Mouse (Mus musculus): ENCODE data around the gene Lamb3. TPM values are rescaled to one million over a fixed set of nuclear protein-coding genes. Genes with fewer than 3 reads are reported as not detected.
"Not testable (repeated sequence)": the region's sequence is repeated elsewhere in the genome, so short reads cannot be mapped to it uniquely, and the experiment has no call there.

The Lamb3 gene
- total RNA-seq, 2 experiments from 2014 or later, result 0.56 to 2.8 TPM

DNA sequence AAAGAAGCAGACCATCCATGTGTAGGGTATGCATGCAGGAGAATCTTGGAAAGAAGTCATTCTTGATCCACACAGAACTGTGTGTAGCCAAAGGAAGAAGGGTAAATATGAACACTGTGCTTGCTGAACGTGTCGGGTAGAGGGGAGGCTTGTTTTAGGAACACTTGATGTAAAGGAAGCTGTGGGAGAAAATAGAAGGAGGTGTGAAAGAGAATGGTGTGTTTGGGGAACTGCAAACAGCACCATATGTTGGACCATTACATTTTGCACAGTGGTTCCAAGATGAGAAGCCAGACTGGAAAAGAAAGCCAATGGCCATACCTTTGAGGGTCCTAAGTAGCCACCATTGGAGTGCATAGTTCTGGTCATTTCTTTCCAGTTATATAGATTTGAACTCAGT is 42.5 kb downstream of the Lamb3 start:
- DNase-seq, result no peak

DNA sequence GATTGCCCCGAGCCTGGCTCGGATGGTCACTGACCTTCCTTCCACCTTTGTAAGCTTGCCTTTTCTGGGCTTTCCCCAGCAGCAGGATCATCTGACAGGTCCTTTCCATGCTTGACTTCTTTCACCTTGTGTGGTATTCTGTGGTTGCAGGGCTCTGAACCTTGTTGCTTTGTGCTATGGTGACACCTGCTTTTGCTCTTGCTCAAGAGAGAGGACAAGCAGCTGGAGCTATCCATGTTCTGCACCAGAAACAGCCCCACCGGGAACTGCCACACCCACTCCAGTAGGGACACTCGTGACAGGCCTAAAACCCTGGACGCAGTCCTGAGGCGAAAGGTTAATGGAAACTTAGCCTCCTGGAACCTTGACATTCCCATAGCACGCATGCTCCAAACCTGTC is 43.9 kb downstream of the Lamb3 start:
- DNase-seq, result no peak

DNA sequence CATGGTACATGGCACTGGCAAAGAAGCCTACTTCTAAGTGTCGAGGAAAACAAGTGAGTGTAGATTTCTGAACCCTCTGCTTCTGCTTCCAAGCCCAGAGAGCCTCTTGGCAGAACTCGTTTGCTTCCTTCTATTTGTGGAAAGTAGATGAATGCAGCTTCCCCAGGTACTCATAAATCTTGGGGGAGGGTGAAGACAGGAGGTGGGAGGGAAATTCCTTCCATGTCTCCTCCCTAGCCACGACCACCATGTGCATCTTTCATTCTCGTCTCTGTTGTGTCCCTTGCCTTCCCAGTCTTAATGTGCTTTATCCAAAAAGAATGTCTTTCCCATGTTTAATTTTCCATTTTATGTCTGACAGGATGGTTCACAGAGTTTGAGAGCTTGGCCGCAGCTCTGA is 45.1 kb downstream of the Lamb3 start:
- no peak for DNase-seq

DNA sequence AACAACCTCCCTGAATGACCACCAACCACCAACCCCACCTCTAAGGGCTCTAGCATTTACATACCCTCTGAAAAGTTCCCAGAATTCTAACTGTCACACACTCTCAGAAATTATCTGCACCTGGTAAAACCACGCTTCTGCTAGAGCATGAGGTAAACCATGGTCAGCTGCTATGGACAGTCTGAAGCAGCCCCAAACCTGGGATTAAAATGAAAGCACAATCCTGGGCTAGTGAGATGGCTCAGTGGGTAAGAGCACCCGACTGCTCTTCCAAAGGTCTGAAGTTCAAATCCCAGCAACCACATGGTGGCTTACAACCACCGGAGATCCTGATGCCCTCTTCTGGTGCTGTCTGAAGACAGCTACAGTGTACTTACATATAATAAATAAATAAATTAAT is 46.4 kb downstream of the Lamb3 start:
- DNase-seq, result not testable (repeated sequence)

DNA sequence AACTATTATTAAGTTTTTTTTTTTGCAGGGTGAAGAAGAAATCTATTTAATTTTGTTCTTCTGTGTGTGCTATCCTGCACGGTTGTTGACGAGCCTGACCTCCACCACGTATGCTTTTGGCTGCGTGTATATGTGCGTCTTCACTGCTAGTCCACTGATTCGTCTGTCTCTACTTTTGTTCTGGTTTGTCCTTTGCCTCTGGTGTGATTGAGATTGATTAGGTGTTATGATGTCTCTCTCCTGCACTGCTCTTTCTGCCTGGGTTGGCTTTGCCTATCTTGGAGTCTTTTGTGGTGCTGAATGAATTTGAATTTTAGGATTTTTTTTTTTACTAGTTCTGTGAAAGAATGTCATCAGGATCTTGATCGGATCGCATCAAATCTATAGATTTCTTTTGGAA is 47.5 kb downstream of the Lamb3 start:
- DNase-seq, result no peak

DNA sequence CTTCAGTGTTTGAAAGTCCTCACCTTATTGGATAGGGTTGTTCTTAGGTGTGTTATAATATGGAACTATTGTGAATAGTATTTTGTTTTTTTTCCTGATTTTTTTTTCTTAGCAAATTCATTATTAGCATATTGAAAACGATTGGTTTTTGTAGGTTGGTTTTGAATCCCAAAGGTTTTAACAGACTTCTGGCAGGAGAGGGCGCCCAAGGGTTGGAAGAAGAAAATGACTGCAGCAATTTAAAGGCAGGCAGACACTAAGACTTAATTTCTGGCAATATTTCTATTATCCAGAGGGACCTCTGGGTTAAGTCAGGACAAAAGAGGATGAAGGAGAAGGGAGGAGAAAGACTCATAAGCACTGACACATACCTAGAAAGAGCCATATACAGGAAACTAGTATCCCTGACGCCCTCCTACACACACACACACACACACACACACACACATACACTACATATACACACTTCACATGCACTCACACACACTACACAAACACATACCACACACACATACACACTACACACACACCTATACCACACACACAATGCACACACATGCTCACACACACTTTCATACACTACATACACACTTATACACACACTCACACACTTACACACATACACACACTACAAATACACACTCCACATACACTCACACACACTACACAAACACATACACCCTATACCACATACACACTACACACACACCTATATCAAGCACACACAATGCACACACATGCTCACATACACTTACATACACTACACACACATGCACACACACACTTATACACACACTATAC is 48.2 kb downstream of the Lamb3 start:
- DNase-seq, result peak; percentile 71 to 82

DNA sequence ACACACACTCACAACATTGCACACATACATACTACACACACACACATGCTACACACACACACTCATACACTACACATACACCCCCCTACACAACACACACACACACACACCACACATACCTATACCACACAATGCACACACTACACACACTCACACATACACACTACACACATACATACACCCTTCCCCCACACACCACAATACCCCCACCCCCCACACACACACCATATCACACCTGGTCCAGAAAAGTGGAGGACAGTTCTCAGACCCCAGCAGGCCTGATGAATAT is 48.7 kb downstream of the Lamb3 start:
- DNase-seq, result no peak

DNA sequence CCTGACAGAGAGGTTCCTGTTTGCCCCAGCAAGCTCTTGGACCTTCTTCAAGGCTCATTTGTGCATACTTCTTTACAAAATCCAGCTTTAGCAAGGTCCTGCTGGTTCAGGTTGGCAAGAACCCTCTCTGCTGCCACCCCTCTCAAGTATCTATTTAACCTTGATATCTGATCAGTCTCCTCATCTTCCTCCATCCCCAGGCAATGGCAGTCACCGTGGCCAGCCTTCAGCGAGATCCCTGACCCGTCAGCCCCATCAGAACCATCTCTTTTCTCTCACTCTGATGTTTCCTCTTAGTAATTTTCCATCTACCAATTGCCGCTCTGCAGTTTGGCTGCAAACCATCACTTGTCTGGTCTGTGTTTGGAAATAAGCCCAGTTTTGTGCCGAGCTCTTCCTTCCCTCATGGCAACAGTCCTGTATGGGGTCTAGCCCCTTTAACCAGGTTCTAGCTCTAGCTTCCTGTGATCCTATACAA is 49.2 kb downstream of the Lamb3 start:
- DNase-seq, result peak; percentile 17 to 45

DNA sequence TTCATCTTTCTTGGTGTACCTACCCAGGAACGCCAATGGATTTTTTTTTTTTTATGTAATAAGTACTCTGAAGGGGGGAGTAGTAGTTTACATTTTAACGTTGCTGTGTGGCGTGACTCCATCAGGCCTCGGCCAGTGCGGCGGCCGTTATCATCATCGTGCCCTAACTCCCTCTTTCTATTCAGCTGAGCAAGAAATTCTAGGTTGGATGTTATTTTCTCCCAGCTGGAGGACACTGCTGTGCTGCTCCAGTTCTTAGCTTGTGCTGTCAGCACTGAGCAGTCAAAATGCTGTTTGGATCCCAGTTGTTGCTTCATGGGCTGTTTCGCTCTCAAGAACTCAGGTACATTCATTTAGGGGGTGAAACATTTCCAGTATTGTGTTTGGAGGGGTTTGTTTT is 52.1 kb downstream of the Lamb3 start:
- DNase-seq, result no peak

DNA sequence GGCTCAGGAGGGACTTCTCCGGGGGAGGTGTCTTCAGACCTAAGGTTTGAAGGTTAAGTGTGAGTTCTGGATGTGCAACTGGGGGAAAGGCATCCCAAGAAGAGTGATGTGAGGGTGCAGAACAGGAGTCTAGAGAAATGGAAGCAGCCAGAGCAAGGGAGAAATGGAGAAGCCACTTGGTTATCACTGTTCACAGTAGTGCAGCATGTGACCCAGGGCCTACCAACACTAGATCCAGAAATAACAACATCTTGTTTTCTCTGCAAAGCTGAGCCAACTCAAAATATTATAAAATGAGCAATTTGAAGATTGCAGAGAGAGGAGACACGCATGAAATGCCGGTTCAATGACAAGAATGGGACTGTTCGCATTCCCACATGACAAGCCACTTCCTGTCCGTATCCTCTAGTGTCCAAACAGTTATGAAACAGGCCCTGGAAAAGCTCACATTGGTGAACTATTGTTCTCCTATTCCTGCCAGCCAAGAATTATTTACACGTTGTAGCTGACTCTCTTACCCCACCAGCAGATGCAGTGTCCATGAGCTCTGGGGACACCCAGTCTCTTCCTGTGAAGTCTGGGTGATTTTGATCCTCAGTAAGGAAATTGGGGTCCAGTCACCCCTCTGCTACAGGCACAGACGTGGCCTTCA is 54.5 kb downstream of the Lamb3 start:
- peak in 1 of 2 experiments; percentile 9 for DNase-seq

DNA sequence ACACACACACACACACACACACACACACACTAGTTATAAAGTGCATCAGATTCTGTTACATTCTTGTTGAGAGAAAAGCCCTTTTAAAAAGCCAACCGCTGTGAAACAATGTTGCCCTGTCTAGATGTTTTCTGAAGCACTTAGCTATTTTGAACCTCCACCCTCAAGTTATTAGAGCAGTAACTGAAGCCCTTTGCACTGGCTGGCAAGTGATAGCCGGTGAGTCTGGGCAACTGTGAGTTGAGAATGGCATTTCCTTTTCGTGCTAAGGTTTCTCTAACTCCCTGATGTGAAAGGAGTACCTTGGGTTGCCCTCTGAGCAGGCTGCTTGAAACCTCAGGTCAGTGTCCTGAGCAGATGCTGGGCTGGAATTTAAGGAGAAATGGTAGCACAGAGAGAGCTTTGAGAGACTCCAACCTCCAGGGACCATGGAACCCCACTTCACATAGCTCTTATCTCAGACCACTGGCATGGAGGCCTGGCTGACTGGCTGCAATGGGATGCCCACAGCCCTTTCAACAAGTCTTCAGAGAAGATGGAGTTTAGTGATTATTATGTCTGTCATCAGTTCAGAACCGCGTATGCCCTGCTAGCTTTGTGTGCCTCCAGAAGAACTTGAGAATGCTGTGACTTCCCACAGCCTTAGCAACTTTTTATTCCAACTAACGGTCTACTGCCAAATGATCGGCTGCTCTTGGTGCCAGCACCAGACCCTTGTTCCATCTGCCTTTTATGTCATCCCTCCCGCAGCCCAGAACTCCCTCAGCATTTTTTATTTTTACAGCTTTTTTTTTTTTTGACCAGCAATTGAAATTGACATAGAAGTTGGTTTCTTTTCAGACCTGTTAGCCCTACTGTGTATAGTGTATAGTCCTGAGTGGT is 55.8 kb downstream of the Lamb3 start:
- peak in 1 of 2 experiments; percentile 30 for DNase-seq

DNA sequence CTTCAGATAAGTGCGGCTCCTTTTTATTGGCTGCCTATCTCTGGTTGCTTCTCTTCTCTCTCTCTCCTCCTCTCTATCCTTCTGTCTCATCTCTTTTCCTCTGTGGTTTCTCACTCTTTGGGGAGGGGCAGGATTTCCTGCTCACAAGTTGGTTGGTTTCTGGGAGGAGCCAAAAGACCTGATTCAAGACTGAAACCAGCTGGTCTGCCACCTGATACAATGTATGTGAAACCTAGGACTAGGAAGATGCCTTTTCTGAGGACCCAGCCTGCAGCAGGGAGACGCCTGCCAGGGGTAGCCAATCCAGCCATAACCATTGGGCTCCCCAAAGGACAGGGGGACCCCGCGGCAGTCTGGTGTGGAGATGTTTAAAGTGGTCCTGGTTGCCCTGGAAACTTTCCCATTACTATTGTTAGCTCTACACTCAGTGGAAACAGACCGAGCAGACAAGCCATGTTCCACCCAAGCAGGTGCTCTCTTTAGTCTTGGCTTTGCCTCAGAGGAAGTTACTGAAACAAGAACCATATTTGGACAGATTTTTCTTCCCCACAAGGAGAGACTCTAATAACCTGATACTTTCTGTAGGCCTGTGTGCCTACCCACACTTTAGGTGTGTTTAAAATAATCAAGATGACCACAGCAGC is 56.6 kb downstream of the Lamb3 start, which contains the start of gene Hsd11b1:
TSS of gene Hsd11b1 (minus strand) at position 121 of the 644 bp plus-strand sequence.
- no peak for DNase-seq

DNA sequence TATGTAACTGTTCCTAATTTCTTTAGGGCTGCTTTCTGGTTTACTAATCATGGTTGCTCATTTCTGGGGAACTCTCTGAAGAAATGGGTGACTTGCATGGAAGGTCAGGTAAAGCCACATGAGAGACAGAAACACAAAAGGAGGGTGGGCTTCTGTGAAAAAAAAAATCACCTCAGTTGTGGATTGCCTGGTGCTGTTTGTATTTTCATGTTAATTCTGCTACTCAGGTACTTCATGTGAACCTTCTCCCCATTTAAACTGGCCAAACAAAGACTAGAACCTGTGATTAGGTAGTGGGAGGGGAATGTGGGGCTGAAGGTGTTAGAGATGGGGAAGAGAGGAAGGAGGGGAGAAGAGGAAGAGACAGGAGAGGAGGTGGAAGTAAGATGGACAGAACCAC is 58.2 kb downstream of the Lamb3 start:
- no peak for DNase-seq

DNA sequence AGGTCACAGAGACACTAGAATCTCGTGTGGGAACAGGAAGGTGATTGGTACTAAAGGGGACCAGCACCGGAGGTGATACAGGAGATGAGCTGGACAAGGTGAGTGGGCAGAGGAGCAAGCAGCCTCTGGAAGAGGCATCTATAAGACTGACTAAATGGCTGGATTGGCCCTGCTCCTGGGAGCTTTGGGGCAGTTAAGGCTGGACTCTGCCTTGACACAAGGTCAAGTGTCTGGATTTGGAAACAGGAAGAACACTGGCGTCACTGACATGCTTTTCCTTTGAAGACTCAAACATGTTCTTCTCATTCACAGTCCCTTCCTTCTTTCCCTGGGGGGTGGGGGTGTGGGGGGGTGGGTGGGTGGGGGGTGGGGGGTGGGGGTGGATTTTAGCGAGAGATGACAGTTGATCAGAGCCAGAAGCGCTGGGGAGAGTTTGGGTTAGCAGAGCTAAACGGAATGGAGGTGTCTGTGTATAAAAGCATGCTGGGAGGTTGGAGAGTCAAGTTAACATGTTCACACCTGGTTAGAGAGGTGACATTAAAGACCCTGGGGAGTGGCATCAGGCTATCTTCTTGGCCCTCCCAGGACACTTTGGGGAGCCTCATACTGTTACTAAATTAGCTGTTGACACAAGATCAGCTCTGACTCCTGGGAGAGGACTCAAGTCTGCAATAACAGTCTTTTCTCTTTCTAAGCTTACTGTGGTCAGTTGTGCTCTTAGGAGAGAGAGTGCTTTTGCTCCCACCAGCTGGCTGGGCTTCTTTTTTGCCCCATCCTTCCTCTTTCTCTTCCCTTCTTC is 63.7 kb downstream of the Lamb3 start:
- DNase-seq, result no peak

DNA sequence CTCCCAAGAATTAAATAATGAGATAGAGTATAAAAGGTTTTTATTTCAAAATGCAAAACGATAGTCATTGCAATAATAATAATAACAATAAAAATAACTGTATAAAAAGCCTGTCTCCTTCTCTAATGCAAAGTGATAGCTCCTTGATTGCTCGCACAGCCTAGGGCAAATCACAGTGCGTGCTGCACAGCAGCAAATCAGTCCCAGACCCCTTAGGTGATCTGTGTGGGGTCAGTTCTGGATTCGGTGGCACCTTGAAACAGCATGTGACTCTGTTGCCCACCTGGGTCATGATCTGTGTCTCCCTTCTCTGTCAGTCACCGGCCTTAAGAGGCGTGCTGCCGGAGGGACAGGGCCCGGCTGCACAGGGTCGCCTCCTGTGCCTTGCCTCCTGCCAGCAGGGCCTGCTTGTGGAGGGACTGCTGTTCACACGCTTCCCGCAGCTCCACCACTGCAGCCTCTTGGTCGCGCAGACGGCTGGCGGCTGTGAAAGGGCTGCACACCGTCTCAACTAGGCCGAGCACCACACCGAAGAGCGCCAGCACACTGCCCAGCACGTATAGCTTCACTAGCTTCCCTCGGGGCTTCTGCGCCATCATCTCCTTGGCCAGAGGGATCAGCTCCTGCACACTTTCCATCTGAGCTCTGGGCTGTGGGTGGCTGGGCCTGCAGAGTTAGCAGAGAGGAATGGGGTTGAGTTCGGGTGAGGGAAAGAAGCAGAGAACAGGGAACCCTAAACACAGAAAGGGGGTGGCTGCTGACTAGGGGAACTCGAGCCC is 64.8 kb downstream of the Lamb3 start:
- peak; percentile 23 to 37 for DNase-seq

DNA sequence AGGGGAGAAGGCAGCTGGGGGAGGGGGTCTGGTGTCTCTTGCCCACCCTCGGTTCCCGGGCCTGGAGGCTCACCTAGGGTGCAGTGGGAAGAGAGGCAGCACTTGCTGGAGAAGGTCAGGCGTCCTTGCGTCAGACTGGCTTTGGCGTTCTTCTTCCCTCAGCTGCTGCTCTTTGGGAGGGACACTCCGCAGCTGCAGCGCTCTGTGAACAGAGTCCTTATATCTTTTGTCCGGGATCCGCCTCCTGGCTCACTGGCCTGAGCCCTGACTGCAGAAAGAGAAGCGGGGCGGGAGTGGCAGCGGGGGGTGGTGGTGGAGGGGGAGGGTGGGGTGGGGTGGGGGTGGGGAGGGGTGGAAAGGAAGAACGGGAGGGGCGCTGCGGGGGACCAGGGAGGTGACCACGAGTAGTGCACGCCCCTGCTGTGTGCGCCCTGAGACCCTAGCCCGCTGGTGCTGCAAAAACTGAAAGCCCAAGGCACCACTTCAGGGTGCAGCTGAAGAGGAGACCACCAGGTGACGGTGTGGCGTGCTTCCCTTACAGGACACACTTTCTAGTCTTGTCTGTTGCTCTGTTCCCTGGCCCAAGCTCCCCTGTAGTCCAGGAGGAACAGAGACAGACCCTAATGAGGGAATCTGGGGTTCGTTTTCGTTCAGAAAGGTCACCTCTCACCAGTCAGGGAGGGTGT is 65.6 kb downstream of the Lamb3 start, which contains the start of gene G0s2:
TSS of gene G0s2 (minus strand) at position 302 of the 686 bp plus-strand sequence.
- peak; percentile 56 to 69 for DNase-seq

DNA sequence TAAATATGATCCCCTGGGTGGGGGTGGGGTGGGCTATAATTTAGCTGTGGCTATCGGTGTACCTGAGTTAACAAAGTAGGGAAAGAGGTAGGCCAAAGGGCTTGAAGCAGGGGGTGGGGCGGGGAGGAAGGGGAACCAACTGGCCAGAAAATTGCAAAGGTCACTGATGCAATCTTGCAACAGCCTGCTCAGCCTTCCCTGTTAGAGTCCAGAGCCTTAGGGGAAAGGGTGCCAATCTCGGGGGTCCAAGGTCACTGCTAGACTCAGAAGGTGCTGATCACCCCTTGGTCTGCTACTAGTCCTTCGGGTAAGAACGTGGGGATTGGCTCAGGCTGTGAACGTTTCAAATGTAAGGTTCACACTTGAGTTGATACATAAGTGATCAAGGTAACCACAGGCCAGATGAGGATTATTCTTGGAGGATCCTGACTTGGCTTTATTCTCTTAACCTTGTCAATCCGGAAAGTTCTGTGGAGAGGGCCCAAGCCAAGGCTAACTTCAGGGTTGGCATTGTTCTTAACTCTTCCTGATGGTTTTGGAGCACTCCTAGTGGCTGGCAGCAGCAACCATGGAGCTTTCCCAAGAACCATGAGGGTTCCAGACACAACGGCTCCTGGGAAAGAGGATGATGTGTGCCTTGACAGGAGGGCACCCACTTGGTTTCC is 67.0 kb downstream of the Lamb3 start:
- DNase-seq, result no peak

DNA sequence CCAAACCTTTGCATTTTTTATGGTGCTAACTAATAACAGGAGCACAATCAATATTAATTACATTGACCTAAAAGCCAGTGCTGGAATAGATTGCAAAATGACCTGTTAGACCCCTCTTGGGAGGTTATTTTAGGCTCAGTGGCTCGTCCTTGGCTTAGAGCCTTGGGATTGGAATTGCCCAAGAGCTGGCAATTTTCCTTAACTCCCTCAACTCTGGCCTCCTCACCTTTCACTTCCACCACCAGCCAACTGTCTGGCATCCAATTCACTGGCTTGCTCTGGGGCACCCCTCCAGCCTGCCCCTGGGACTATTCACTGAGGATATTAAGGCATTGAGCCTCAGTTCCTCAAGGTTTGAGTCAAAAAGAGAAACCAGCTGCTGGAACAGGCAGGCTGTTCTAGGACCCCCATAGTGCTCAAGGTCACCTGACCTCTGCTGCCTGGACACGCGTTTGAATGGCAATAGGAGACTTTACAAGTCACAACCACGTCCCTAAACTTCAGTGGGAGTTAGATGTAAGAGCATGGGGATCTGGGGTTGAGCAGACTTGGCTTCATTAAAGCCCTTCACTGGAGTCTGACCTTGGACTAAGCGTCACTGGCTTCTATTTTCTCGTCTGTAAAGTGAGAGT is 71.0 kb downstream of the Lamb3 start:
- no peak for DNase-seq

DNA sequence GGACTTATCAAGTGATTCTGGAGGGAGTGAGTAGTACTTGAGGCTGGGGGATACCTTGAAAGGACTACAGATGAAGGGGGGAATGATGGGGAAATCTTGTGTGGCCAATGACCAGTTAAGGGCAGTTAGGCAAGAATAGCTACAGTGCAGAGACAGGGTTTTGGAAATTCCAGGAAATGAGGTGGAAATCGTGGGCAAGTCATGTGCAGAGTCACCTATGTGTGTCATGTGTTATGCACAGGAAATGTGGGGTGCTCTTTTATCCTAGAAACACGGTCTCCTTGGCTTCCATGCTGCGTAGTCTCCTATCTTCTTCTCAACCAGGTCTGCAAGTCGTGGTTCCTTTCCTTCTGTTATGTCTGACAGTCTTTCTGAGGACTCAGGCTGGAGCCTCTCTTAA is 72.0 kb downstream of the Lamb3 start:
- DNase-seq, result no peak

Measured in layer of hippocampus, postnatal 36 days (tissue).